Mouse (Mus musculus) MEL (cell line): ENCODE data around the gene Hoxa4. TPM values are rescaled to one million over a fixed set of nuclear protein-coding genes. Genes with fewer than 3 reads are reported as not detected.

Experiments used
- DNase-seq: peaks from one replicate; pipeline ENCODE4 v3.0.0; 2011; ENCODE audit warnings: low read depth, low spot score
- H3K27ac ChIP-seq: 2 replicates; pipeline ENCODE4 v1.5.1; 2012; ENCODE audit warnings: low read depth, mild to moderate bottlenecking, control low read depth, low read length, moderate library complexity; ENCODE audit not compliant: control insufficient read depth
- H3K27me3 ChIP-seq, 2 experiments: fragments of 150-350 bp in 1 of 2; sonication (generic) in 1 of 2; 2 replicates each; pipeline ENCODE4 v1.6.1; 2012; ENCODE audit warnings: low read length in 2 of 2, mild to moderate bottlenecking in 2 of 2, improper control_type of control experiment in 1 of 2, moderate library complexity in 1 of 2; ENCODE audit not compliant: insufficient read depth in 2 of 2, control insufficient read depth in 1 of 2
- H3K36me3 ChIP-seq, 2 experiments: 2 replicates each; pipeline ENCODE4 v1.6.1; 2012 to 2014; ENCODE audit warnings: low read length in 2 of 2, improper control_type of control experiment in 1 of 2, inconsistent platforms in 1 of 2, mild to moderate bottlenecking in 1 of 2; ENCODE audit not compliant: insufficient read depth in 2 of 2, control insufficient read depth in 1 of 2
- H3K4me1 ChIP-seq, 2 experiments: fragments of 150-350 bp in 1 of 2; sonication (generic) in 1 of 2; 2 replicates each; pipeline ENCODE4 v1.6.1; 2012; ENCODE audit warnings: low read length in 2 of 2, improper control_type of control experiment in 1 of 2, mild to moderate bottlenecking in 1 of 2; ENCODE audit not compliant: insufficient read depth in 2 of 2, control insufficient read depth in 1 of 2
- H3K4me3 ChIP-seq, 2 experiments: fragments of 150-350 bp in 1 of 2; sonication (generic) in 1 of 2; 2 replicates each; pipeline ENCODE4 v1.5.1; 2012; ENCODE audit warnings: low read depth in 2 of 2, low read length in 2 of 2, mild to moderate bottlenecking in 2 of 2, moderate library complexity in 2 of 2, control low read depth in 1 of 2, improper control_type of control experiment in 1 of 2; ENCODE audit not compliant: control insufficient read depth in 1 of 2, insufficient read depth in 1 of 2
- H3K79me2 ChIP-seq: 2 replicates; pipeline ENCODE4 v1.6.1; 2012; ENCODE audit warnings: mild to moderate bottlenecking, low read length, moderate library complexity; ENCODE audit not compliant: control insufficient read depth, poor library complexity, insufficient read depth
- H3K9ac ChIP-seq: 2 replicates; pipeline ENCODE4 v1.6.1; 2012; ENCODE audit warnings: low read depth, mild to moderate bottlenecking, control low read depth, low read length, moderate library complexity; ENCODE audit not compliant: control insufficient read depth, poor library complexity, severe bottlenecking
- H3K9me3 ChIP-seq: fragments of 150-350 bp; sonication (generic); replicated peaks from 2 replicates; pipeline ENCODE4 v1.6.1; 2012; ENCODE audit warnings: mild to moderate bottlenecking, low read length, improper control_type of control experiment, moderate library complexity; ENCODE audit not compliant: insufficient read depth
- BHLHE40 ChIP-seq: IDR thresholded peaks from 2 replicates; pipeline ENCODE4 v1.6.1; 2012; ENCODE audit warnings: low read depth, mild to moderate bottlenecking, inconsistent platforms, low read length, improper control_type of control experiment, borderline replicate concordance
- CTCF ChIP-seq, 3 experiments: IDR thresholded peaks in 2 of 3; conservative IDR thresholded peaks in 1 of 3; 2 replicates each; pipeline ENCODE4 v1.5.1; 2011 to 2012; ENCODE audit warnings: low read length in 3 of 3, low read depth in 2 of 3, mild to moderate bottlenecking in 2 of 3, improper control_type of control experiment in 1 of 3, inconsistent platforms in 1 of 3, mixed read lengths in 1 of 3, moderate library complexity in 1 of 3; ENCODE audit not compliant: control insufficient read depth in 1 of 3, insufficient read depth in 1 of 3, poor library complexity in 1 of 3, severe bottlenecking in 1 of 3
- ELF1 ChIP-seq: IDR thresholded peaks from 2 replicates; pipeline ENCODE4 v1.6.1; 2014; ENCODE audit warnings: low read depth, mild to moderate bottlenecking, inconsistent platforms, low read length, improper control_type of control experiment, moderate library complexity
- ETS1 ChIP-seq: IDR thresholded peaks from 2 replicates; pipeline ENCODE4 v1.6.1; 2012; ENCODE audit warnings: low read depth, mild to moderate bottlenecking, inconsistent platforms, low read length, improper control_type of control experiment, moderate library complexity
- JUND ChIP-seq: IDR thresholded peaks from 2 replicates; pipeline ENCODE4 v1.6.1; 2011; ENCODE audit warnings: low read depth, mild to moderate bottlenecking, improper control_type of control experiment, low read length
- KAT2A ChIP-seq: conservative IDR thresholded peaks from 2 replicates; pipeline ENCODE4 v1.6.1; 2012; ENCODE audit warnings: low read depth, low read length, improper control_type of control experiment, inconsistent platforms
- MAX ChIP-seq: IDR thresholded peaks from 2 replicates; pipeline ENCODE4 v1.6.1; 2011; ENCODE audit warnings: low read length, improper control_type of control experiment
- MXI1 ChIP-seq: IDR thresholded peaks from 2 replicates; pipeline ENCODE4 v1.6.1; 2011; ENCODE audit warnings: mild to moderate bottlenecking, low read depth, low read length, improper control_type of control experiment
- NELFE ChIP-seq: IDR thresholded peaks from 2 replicates; pipeline ENCODE4 v1.6.1; 2011; ENCODE audit warnings: low read depth, low read length, improper control_type of control experiment
- NRF1 ChIP-seq: IDR thresholded peaks from 2 replicates; pipeline ENCODE4 v1.6.1; 2014; ENCODE audit warnings: low read depth, mild to moderate bottlenecking, inconsistent platforms, low read length, improper control_type of control experiment, moderate library complexity; ENCODE audit not compliant: poor library complexity, insufficient read depth, severe bottlenecking
- POLR2A ChIP-seq, 2 experiments: IDR thresholded peaks; 2 replicates each; pipeline ENCODE4 v1.6.1; 2011 to 2012; ENCODE audit warnings: low read length in 2 of 2, mild to moderate bottlenecking in 2 of 2, control low read depth in 1 of 2, improper control_type of control experiment in 1 of 2, low read depth in 1 of 2, moderate library complexity in 1 of 2; ENCODE audit not compliant: control insufficient read depth in 1 of 2, insufficient read depth in 1 of 2, poor library complexity in 1 of 2
- POLR2AphosphoS2 ChIP-seq: IDR thresholded peaks from 2 replicates; pipeline ENCODE4 v1.6.1; 2011; ENCODE audit warnings: low read length, improper control_type of control experiment
- RAD21 ChIP-seq: IDR thresholded peaks from 2 replicates; pipeline ENCODE4 v1.6.1; 2011; ENCODE audit warnings: mild to moderate bottlenecking, low read depth, low read length, improper control_type of control experiment
- TAL1 ChIP-seq: IDR thresholded peaks from 2 replicates; pipeline ENCODE4 v1.6.1; 2012; ENCODE audit warnings: mild to moderate bottlenecking, inconsistent platforms, low read length, moderate library complexity, mixed read lengths
- TBP ChIP-seq: IDR thresholded peaks from 2 replicates; pipeline ENCODE4 v1.8.0; 2011; ENCODE audit warnings: low read depth, low read length, improper control_type of control experiment
- UBTF ChIP-seq: IDR thresholded peaks from 2 replicates; pipeline ENCODE4 v1.6.1; 2012; ENCODE audit warnings: low read depth, mild to moderate bottlenecking, inconsistent platforms, low read length, improper control_type of control experiment, moderate library complexity, borderline replicate concordance; ENCODE audit not compliant: insufficient read depth
- USF2 ChIP-seq, 2 experiments: IDR thresholded peaks; 2 replicates each; pipeline ENCODE4 v1.6.1; 2011 to 2012; ENCODE audit warnings: improper control_type of control experiment in 2 of 2, low read length in 2 of 2, borderline replicate concordance in 1 of 2, inconsistent platforms in 1 of 2, low read depth in 1 of 2, mild to moderate bottlenecking in 1 of 2; ENCODE audit not compliant: insufficient read depth in 1 of 2
- ZKSCAN1 ChIP-seq: IDR thresholded peaks from 2 replicates; pipeline ENCODE4 v1.6.1; 2012; ENCODE audit warnings: low read depth, mild to moderate bottlenecking, inconsistent platforms, low read length, improper control_type of control experiment, moderate library complexity
- ZNF384 ChIP-seq: IDR thresholded peaks from 2 replicates; pipeline ENCODE4 v1.6.1; 2012; ENCODE audit warnings: low read depth, mild to moderate bottlenecking, inconsistent platforms, low read length, improper control_type of control experiment
- polyA plus RNA-seq, 2 experiments: library from polyadenylated mRNA; stranded (reverse) in 1 of 2; unstranded in 1 of 2; fragments of >175 nt in 1 of 2; fragments of >200 nt in 1 of 2; gene quantifications; 2 replicates each; pipeline versions ENCODE4 v1.2.1 to v1.2.4; 2012; ENCODE audit warnings: low replicate concordance in 2 of 2, low read depth in 1 of 2; ENCODE audit not compliant: insufficient read length in 2 of 2, insufficient read depth in 1 of 2, missing spikeins in 1 of 2
- total RNA-seq: library from RNA; depleted of rRNA; stranded (reverse); fragments of 300-350 nt; gene quantifications from 2 replicates; pipeline ENCODE4 v1.2.3, GENCODE M21; 2012

Hoxa4 gene
- total and polyA plus RNA-seq, 3 experiments = not detected

DNA sequence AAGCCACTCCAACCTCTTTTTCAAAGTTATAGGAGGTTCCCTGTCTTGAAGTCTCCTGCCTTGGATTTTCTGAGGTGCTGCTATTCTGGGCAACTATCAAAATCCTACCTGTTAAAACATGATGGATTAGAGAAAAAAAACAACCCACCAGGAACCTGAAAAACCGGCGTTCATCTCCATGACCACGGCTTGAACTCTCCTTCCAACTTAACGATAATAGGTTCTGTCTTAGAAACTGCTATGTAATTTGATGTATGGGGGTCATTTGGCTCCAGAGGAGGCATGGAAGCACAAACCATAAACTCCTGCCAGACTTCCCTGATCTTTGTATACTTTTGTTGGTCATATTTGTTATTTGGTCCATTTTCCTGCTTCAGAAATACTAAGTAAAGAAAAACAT lies 17.9 kb downstream of the Hoxa4 start:
- no peak for DNase-seq
- Histone ChIP-seq H3K27ac (no peak overlapping the region), H3K9ac (no peak overlapping the region), H3K9me3 (no peaks in the 10 kb centered on the region), H3K79me2 (no peaks in the 10 kb centered on the region), H3K36me3 (no peaks in the 10 kb centered on the region), H3K27me3 (no peaks in the 10 kb centered on the region), H3K4me1 (no peaks in the 10 kb centered on the region), H3K4me3 (no peak overlapping the region)
- no peak for TF ChIP-seq TAL1
- no peak for TF ChIP-seq JUND
- no peak for TF ChIP-seq MXI1
- no peak for TF ChIP-seq RAD21
- TF ChIP-seq ETS1 = no peak
- TF ChIP-seq POLR2AphosphoS2 = no peak
- TF ChIP-seq MAX = no peak
- no peak for TF ChIP-seq KAT2A
- no peak for TF ChIP-seq TBP
- no peak for TF ChIP-seq UBTF
- TF ChIP-seq ZKSCAN1 = no peak
- no peak for TF ChIP-seq ELF1
- no peak for TF ChIP-seq USF2 (IDR thresholded peaks at IDR 0.05; ENCODE audit: borderline replicate concordance in 1 of 2, insufficient read depth in 1 of 2, low read depth in 1 of 2, low read length in 2 of 2)
- TF ChIP-seq CTCF (IDR thresholded peaks at IDR 0.05 in 2 of 3, conservative IDR thresholded peaks at IDR 0.05 in 1 of 3; ENCODE audit: control insufficient read depth in 1 of 3, insufficient read depth in 1 of 3, low read depth in 2 of 3, low read length in 3 of 3, poor library complexity in 1 of 3, severe bottlenecking in 1 of 3) = no peak
- no peak for TF ChIP-seq ZNF384
- TF ChIP-seq NELFE = no peak
- TF ChIP-seq BHLHE40 = no peak
- no peak for TF ChIP-seq NRF1

DNA sequence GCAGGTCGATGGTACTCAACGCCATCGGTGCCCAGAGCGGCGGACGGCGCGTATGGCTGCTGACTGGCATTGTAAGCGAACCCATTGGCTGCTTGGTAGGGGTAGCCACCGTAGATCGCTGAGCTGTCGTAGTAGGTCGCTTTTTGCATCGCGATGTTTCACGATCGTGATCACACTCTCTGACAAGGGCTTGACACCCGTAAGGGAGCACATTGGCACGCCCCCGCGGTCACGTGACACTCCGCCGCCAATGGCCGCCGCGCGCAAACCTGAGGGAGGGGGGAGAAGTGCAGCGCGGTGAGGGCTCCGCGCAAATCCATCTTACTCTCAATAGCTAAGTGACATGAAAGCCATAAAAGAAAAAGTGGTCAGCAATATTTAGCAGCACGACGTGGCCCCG lies 19.1 kb downstream of the Hoxa4 start:
- no peak overlapping the region for H3K9ac ChIP-seq

More for the DNA sequence above, 19.1 kb downstream of the Hoxa4 start:
- H3K4me3 ChIP-seq = no peak overlapping the region
- H3K79me2 ChIP-seq = no peaks in the 10 kb centered on the region
- no peaks in the 10 kb centered on the region for H3K4me1 ChIP-seq
- no peak for TF ChIP-seq POLR2A (IDR thresholded peaks at IDR 0.05; ENCODE audit: control insufficient read depth in 1 of 2, insufficient read depth in 1 of 2, low read depth in 1 of 2, low read length in 2 of 2, poor library complexity in 1 of 2)
- no peak for DNase-seq
- H3K27me3 ChIP-seq = no peaks in the 10 kb centered on the region
- no peak overlapping the region for H3K27ac ChIP-seq
- no peaks in the 10 kb centered on the region for H3K9me3 ChIP-seq
- H3K36me3 ChIP-seq = no peaks in the 10 kb centered on the region
